Mouse (Mus musculus) cerebellum, adult 2 months (tissue): Measurements from ENCODE around the gene Comp. TPM values are rescaled to one million over a fixed set of nuclear protein-coding genes. Genes with fewer than 3 reads are reported as not detected.

Source experiments
- DNase-seq, 2 experiments: peaks; one replicate each; pipeline ENCODE4 v3.0.0; 2021
- H3K27ac ChIP-seq: fragments of 200-500 bp; 2 replicates; pipeline ENCODE4 v1.5.1; 2012; ENCODE audit warnings: low read length, control low read depth, inconsistent platforms; ENCODE audit not compliant: insufficient read depth
- H3K27me3 ChIP-seq: fragments of 200-500 bp; 2 replicates; pipeline ENCODE4 v1.6.1; 2012; ENCODE audit warnings: inconsistent platforms, mild to moderate bottlenecking, low read length, moderate library complexity; ENCODE audit not compliant: control insufficient read depth, insufficient read depth
- H3K4me1 ChIP-seq: fragments of 200-500 bp; 2 replicates; pipeline ENCODE4 v1.6.1; 2011; ENCODE audit warnings: low read length; ENCODE audit not compliant: control insufficient read depth, insufficient read depth
- H3K4me3 ChIP-seq: fragments of 200-500 bp; replicated peaks from 2 replicates; pipeline ENCODE3; 2011; ENCODE audit warnings: mild to moderate bottlenecking, low read depth, low read length, control low read depth; ENCODE audit not compliant: insufficient read depth
- CTCF ChIP-seq: fragments of 200-500 bp; IDR thresholded peaks from 2 replicates; pipeline ENCODE4 v1.5.1; 2011; ENCODE audit warnings: low read depth, mild to moderate bottlenecking, control low read depth, low read length, moderate library complexity, borderline replicate concordance; ENCODE audit not compliant: insufficient read depth
- POLR2A ChIP-seq: fragments of 200-500 bp; IDR thresholded peaks from 2 replicates; pipeline ENCODE4 v1.6.1; 2011; ENCODE audit warnings: low read length, control low read depth, borderline replicate concordance; ENCODE audit not compliant: insufficient read depth
- WGBS: fragments of 180-500 bp; shearing (Covaris S2); methylation state at CpG from one replicate; pipeline ENCODE4 v1.1.7; 2018; 5-methylcytosine and 5-hydroxymethylcytosine counted together
- polyA plus RNA-seq: library from polyadenylated mRNA; depleted of rRNA; stranded (reverse); fragments of >200 nt; gene quantifications from 2 replicates; pipeline ENCODE4 v1.2.3, GENCODE M21; 2012

Gene Comp
- polyA plus RNA-seq, 1 experiment, result 2.2 TPM

DNA sequence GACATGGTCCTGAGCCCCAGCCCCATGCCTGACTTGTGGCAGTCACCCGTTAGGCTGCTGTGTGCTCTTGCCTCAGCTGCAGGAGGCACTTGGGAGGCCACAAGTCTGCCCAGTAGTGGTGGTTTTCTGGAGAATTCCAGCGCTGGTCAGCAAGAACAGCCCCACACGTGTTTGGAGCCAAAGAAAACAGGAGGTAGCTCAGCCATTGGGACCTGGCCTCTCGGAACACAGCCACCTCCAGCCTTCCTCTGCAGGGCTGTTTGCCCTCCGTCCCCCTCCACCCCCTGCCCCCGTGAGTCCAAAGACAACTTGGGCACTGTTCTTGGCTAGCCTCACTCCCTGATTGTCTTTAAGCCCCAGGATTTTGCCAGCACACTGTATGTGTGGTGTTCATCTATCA lies 1.4 kb upstream of the Comp start:
- no peak for DNase-seq
- TF ChIP-seq CTCF, result no peak
- TF ChIP-seq POLR2A, result no peak
- Histone ChIP-seq H3K27ac (no peak overlapping the region), H3K27me3 (peaks cover 3% of the 10 kb centered on the region; the same call in 1 of the 2 replicates), H3K4me3 (no peak overlapping the region), H3K4me1 (peaks cover 4% of the 10 kb centered on the region; the same call in 1 of the 2 replicates)
- WGBS, result 61% methylated on average over 6 of the region's 6 CpGs

GRCm38 (mm10) chr8:70374318-70374927 lies 1.1 kb downstream of the Comp start:
- DNase-seq, result peak; percentile 87 to 89
- H3K27ac ChIP-seq, result peak overlapping the region; percentile 9; the same call in 1 of the 2 replicates
- 1% methylated on average over 53 of the region's 53 CpGs for WGBS
- H3K4me1 ChIP-seq, result peaks cover 4% of the 10 kb centered on the region; the same call in 1 of the 2 replicates
- TF ChIP-seq CTCF (no peak), POLR2A (peak; percentile 54; the same call in 1 of the 2 replicates)
- peak overlapping the region; percentile 60 for H3K4me3 ChIP-seq
- peaks cover 3% of the 10 kb centered on the region; the same call in 1 of the 2 replicates for H3K27me3 ChIP-seq

DNA sequence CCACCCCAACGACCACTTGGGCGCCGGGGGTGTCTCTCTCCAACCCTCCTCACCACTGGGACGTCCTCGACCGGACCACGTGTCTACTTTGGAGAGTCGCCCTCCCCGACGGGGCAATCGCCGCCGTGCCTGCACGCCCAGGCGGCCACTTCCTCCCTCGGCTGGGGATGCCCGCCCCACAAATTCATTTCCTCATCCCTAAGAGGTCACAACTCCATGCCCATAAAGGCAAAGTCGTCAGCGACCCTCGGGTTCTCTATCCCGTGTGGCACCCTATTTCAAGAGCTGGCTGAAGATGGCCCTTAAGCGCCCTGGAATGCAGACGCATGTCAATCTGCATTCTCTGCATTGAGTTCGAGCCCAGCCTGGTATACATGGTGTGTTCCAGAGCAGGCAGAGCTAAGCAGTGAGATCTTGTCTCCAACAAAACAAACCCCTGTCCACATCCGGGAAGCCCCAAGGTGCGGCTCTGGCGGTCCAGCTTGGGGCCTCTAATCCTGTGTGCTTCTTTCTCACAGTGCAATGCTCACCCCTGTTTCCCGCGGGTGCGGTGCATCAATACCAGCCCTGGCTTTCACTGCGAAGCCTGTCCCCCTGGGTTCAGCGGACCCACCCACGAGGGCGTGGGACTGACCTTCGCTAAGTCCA lies 2.0 kb downstream of the Comp start:
- no peak overlapping the region for H3K4me3 ChIP-seq
- H3K4me1 ChIP-seq, result peaks cover 13% of the 10 kb centered on the region

DNA sequence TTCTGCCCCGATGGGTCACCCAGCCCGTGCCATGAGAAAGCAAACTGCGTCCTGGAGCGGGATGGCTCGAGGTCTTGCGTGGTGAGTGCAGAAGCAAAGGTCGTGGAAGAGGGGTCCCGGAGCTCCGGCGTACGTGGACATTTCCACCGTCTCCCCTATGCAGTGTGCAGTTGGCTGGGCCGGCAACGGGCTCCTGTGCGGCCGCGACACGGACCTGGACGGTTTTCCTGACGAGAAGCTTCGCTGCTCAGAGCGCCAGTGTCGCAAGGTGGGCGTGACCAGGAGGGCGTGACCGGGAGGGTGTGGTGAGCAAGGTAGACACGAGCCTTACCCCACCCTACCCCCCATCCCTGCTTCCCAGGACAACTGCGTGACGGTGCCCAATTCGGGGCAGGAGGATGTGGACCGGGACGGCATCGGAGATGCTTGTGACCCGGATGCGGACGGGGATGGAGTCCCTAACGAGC lies 3.0 kb downstream of the Comp start:
- Histone ChIP-seq H3K27ac (no peak overlapping the region), H3K4me3 (no peak overlapping the region), H3K27me3 (peaks cover 3% of the 10 kb centered on the region; the same call in 1 of the 2 replicates), H3K4me1 (peaks cover 15% of the 10 kb centered on the region)
- 5% methylated on average over 37 of the region's 37 CpGs for WGBS
- no peak for DNase-seq
- TF ChIP-seq POLR2A (no peak), CTCF (no peak)

More for the DNA sequence above, 2.0 kb downstream of the Comp start:
- Histone ChIP-seq H3K27ac (no peak overlapping the region), H3K27me3 (peaks cover 3% of the 10 kb centered on the region; the same call in 1 of the 2 replicates)
- no peak for DNase-seq
- TF ChIP-seq POLR2A, result no peak
- TF ChIP-seq CTCF, result no peak
- 8% methylated on average over 35 of the region's 35 CpGs for WGBS

DNA sequence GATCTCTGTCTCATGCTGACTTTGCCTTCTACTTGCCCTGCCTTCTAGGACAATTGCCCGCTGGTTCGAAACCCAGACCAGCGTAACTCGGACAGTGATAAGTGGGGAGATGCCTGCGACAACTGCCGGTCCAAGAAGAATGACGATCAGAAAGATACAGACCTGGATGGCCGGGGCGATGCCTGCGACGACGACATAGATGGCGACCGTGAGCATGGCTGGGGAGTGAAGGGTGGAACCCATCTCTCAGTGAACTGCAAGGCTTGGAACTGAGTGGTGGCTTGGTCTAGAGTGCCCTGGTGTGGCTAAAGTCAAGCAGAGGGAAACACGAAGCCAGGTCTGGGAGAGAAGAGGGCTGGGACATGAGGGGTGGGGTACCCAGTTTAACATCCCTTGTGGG lies 3.7 kb downstream of the Comp start:
- peaks cover 3% of the 10 kb centered on the region; the same call in 1 of the 2 replicates for H3K27me3 ChIP-seq
- TF ChIP-seq CTCF, result peak; percentile 23; the same call in 1 of the 2 replicates
- no peak for TF ChIP-seq POLR2A
- WGBS, result 19% methylated on average over 15 of the region's 15 CpGs

GRCm38 (mm10) chr8:70380069-70380468 lies 6.7 kb downstream of the Comp start:
- TF ChIP-seq POLR2A (no peak), CTCF (no peak)

More for the DNA sequence above, 3.7 kb downstream of the Comp start:
- H3K27ac ChIP-seq, result no peak overlapping the region
- H3K4me3 ChIP-seq, result no peak overlapping the region
- peak in 1 of 2 experiments; percentile 35 for DNase-seq
- peaks cover 15% of the 10 kb centered on the region for H3K4me1 ChIP-seq

DNA sequence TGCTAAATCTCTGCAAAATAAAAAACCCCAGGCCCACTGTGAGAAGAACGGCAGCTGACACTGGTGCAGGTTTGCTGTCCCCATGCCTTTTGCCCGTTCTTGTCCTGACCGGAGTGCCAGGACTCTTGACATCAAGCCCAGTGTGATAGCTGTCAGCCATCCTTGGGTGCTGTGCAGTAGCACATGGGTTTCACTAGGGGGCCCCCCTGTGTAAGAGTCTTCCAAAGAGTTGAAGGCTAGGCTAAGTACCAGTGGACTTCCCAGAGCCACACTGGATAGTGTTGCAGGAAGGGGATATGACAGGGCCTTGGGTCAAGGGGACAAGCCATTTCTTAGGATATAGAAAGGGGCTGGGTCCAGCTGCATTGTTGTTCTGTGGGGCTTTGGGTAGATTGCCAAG lies 9.9 kb downstream of the Comp start:
- TF ChIP-seq POLR2A (no peak), CTCF (peak; percentile 83)
- Histone ChIP-seq H3K27me3 (no peaks in the 10 kb centered on the region), H3K27ac (no peak overlapping the region), H3K4me3 (no peak overlapping the region), H3K4me1 (peaks cover 29% of the 10 kb centered on the region)
- peak; percentile 82 to 84 for DNase-seq
- 11% methylated on average over 3 of the region's 3 CpGs for WGBS

More at GRCm38 (mm10) chr8:70380069-70380468, 6.7 kb downstream of the Comp start:
- Histone ChIP-seq H3K4me3 (no peak overlapping the region), H3K27ac (peak overlapping the region; percentile 11; the same call in 1 of the 2 replicates), H3K4me1 (peaks cover 29% of the 10 kb centered on the region), H3K27me3 (peaks cover 2% of the 10 kb centered on the region; the same call in 1 of the 2 replicates)
- whole genome bisulfite sequencing, result 37% methylated on average over 12 of the region's 12 CpGs
- peak; percentile 65 to 77 for DNase-seq
